ENCODE assay signal across 25 mouse cellular contexts in the genomic region with DNA sequence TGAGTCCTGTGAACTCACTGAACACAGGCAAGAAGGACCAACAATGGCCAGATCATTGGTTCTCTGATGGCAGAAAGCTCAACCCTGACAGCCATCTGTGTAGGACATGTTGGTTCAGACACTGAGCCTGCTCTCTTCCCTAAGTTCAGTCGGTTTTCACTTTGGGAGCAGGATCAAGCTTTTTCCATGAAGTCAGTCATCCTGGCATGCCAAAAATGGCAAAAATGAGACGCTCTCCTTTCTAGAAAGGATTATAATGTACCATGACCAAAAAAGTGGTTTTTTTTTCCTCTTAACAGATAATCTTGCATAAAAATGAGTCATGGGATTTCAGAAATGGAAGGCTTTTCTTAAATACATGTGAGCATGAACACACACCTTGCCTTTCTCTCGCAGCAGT.
DNase-seq lines count a peak whose midpoint lies in the region; ATAC-seq and TF ChIP-seq lines count a peak whose summit lies in the region.
"Had no signal": no experiment of that assay in that cellular context is flagged by ENCODE, and none has a peak within 500 bp of the region (broad histone marks: within the 10 kb centered on the region; RNA-seq: fewer than 3 reads in every experiment).

No protein-coding gene starts in this region.

- peak; percentile 69 for DNase-seq in midbrain, embryonic 11.5 days (ENCODE audit: low spot score, missing footprints)
- no peak for DNase-seq in midbrain, postnatal 0 days (ENCODE audit: low spot score)
- DNase-seq in embryonic facial prominence, embryonic 14.5 days (ENCODE audit: low spot score) = peak; percentile 56
- DNase-seq in right cerebral cortex, adult 2 months (ENCODE audit: low spot score in 2 of 2) = no peak
- no peak for DNase-seq in embryo, embryonic 10 days (ENCODE audit: low spot score)
- DNase-seq: adrenal gland, postnatal 25 days; cerebellum, adult 8-10 months; cerebellum, postnatal 36 days; heart, adult 18-20 months; heart, postnatal 36 days; kidney, adult 8-10 months; lung, postnatal 4 days; retina, postnatal 1 day; thymus, adult 18-20 months; thymus, postnatal 36 days had no signal

- ATAC-seq in intestine, embryonic 15.5 days = no peak
- ATAC-seq in intestine, embryonic 16.5 days = no peak
- ATAC-seq in midbrain, embryonic 11.5 days (ENCODE audit: low FRiP score) = no peak
- no peak for ATAC-seq in midbrain, postnatal 0 days (ENCODE audit: low FRiP score)
- no peak for ATAC-seq in embryonic facial prominence, embryonic 14.5 days (ENCODE audit: low read depth)
- ATAC-seq: midbrain, embryonic 15.5 days had no signal

- WGBS in intestine, embryonic 15.5 days = 71% methylated on average over 3 of the region's 3 CpGs
- WGBS in intestine, embryonic 16.5 days = 82% methylated on average over 3 of the region's 3 CpGs
- WGBS in midbrain, embryonic 11.5 days = 76% methylated on average over 3 of the region's 3 CpGs
- WGBS in midbrain, postnatal 0 days = 45% methylated on average over 3 of the region's 3 CpGs
- 46% methylated on average over 3 of the region's 3 CpGs for WGBS in embryonic facial prominence, embryonic 14.5 days

- no peaks in the 10 kb centered on the region for H3K27me3 ChIP-seq in intestine, embryonic 15.5 days (replicated peaks)
- H3K27me3 ChIP-seq in intestine, embryonic 16.5 days (replicated peaks; ENCODE audit: control insufficient read depth, insufficient read depth, low read length) = no peaks in the 10 kb centered on the region
- H3K27me3 ChIP-seq in midbrain, embryonic 11.5 days (ENCODE audit: control insufficient read depth, insufficient read depth, low read length) = no peaks in the 10 kb centered on the region
- H3K27me3 ChIP-seq in midbrain, postnatal 0 days (ENCODE audit: insufficient read depth, low read length) = no peaks in the 10 kb centered on the region
- H3K27me3 ChIP-seq in embryonic facial prominence, embryonic 14.5 days (replicated peaks; ENCODE audit: control insufficient read depth, insufficient read depth, low read length) = no peaks in the 10 kb centered on the region
- H3K27me3 ChIP-seq: forebrain, embryonic 12.5 days; hindbrain, embryonic 13.5 days; lung, embryonic 15.5 days; midbrain, embryonic 15.5 days; neural tube, embryonic 13.5 days had no signal

- peaks cover 36% of the 10 kb centered on the region for H3K4me1 ChIP-seq in intestine, embryonic 15.5 days (replicated peaks)
- peaks cover 53% of the 10 kb centered on the region for H3K4me1 ChIP-seq in intestine, embryonic 16.5 days (ENCODE audit: control insufficient read depth, insufficient read depth, low read length)
- H3K4me1 ChIP-seq in midbrain, embryonic 11.5 days (ENCODE audit: control insufficient read depth, insufficient read depth, low read length) = no peaks in the 10 kb centered on the region
- H3K4me1 ChIP-seq in midbrain, postnatal 0 days (ENCODE audit: insufficient read depth, low read length) = no peaks in the 10 kb centered on the region
- H3K4me1 ChIP-seq in embryonic facial prominence, embryonic 14.5 days (ENCODE audit: control insufficient read depth, insufficient read depth, low read length) = peaks cover 25% of the 10 kb centered on the region
- H3K4me1 ChIP-seq: forebrain, embryonic 12.5 days; hindbrain, embryonic 13.5 days; midbrain, embryonic 15.5 days had no signal

- no peak overlapping the region for H3K9ac ChIP-seq in intestine, embryonic 15.5 days
- no peak overlapping the region for H3K9ac ChIP-seq in intestine, embryonic 16.5 days (ENCODE audit: low read depth, low read length)
- H3K9ac ChIP-seq in midbrain, embryonic 11.5 days (ENCODE audit: low read length) = no peak overlapping the region
- H3K9ac ChIP-seq in midbrain, postnatal 0 days (replicated peaks; ENCODE audit: low read length, poor library complexity, severe bottlenecking) = no peak overlapping the region
- no peak overlapping the region for H3K9ac ChIP-seq in embryonic facial prominence, embryonic 14.5 days (ENCODE audit: low read depth, low read length)
- H3K9ac ChIP-seq: forebrain, embryonic 12.5 days; hindbrain, embryonic 13.5 days; liver, embryonic 14.5 days; lung, embryonic 15.5 days; midbrain, embryonic 15.5 days; neural tube, embryonic 13.5 days had no signal

- H3K4me3 ChIP-seq in intestine, embryonic 15.5 days (replicated peaks) = no peak overlapping the region
- H3K4me3 ChIP-seq in intestine, embryonic 16.5 days (ENCODE audit: low read length) = no peak overlapping the region
- no peak overlapping the region for H3K4me3 ChIP-seq in midbrain, embryonic 11.5 days (ENCODE audit: low read depth, low read length)
- no peak overlapping the region for H3K4me3 ChIP-seq in midbrain, postnatal 0 days (ENCODE audit: low read depth, low read length)
- H3K4me3 ChIP-seq in embryonic facial prominence, embryonic 14.5 days (ENCODE audit: low read depth, low read length) = no peak overlapping the region
- H3K4me3 ChIP-seq: erythroblast, embryonic 14.5 days; forebrain, embryonic 12.5 days; hindbrain, embryonic 13.5 days; lung, embryonic 15.5 days; midbrain, embryonic 15.5 days; myocyte; neural tube, embryonic 13.5 days had no signal

- 0 out of 2 replicates have a peak overlapping the region, but pooled peaks have one; percentile 13 for H3K27ac ChIP-seq in intestine, embryonic 15.5 days
- H3K27ac ChIP-seq in intestine, embryonic 16.5 days (ENCODE audit: low read length) = no peak overlapping the region
- no peak overlapping the region for H3K27ac ChIP-seq in midbrain, embryonic 11.5 days (ENCODE audit: low read depth, low read length)
- H3K27ac ChIP-seq in midbrain, postnatal 0 days (ENCODE audit: low read depth, low read length) = no peak overlapping the region
- H3K27ac ChIP-seq in embryonic facial prominence, embryonic 14.5 days (replicated peaks; ENCODE audit: low read depth, low read length) = no peak overlapping the region
- H3K27ac ChIP-seq: forebrain, embryonic 12.5 days; hindbrain, embryonic 13.5 days; liver, embryonic 14.5 days; midbrain, embryonic 15.5 days; neural tube, embryonic 13.5 days had no signal

- no peak for TF ChIP-seq CTCF in midbrain, postnatal 0 days (IDR thresholded peaks at IDR 0.05)

- H3K4me2 ChIP-seq in intestine, embryonic 15.5 days (replicated peaks) = no peak overlapping the region
- no peak overlapping the region for H3K4me2 ChIP-seq in intestine, embryonic 16.5 days (ENCODE audit: low read depth, low read length)
- H3K4me2 ChIP-seq in midbrain, embryonic 11.5 days = no peak overlapping the region
- H3K4me2 ChIP-seq in midbrain, postnatal 0 days (ENCODE audit: low read depth, low read length, poor library complexity, severe bottlenecking) = no peak overlapping the region
- no peak overlapping the region for H3K4me2 ChIP-seq in embryonic facial prominence, embryonic 14.5 days (ENCODE audit: low read depth, low read length)
- H3K4me2 ChIP-seq: forebrain, embryonic 12.5 days; hindbrain, embryonic 13.5 days; lung, embryonic 15.5 days; midbrain, embryonic 15.5 days; neural tube, embryonic 13.5 days had no signal

- H3K36me3 ChIP-seq in intestine, embryonic 15.5 days = 0 out of 2 replicates have a peak, but pooled peaks cover 5% of the 10 kb centered on the region
- no peaks in the 10 kb centered on the region; the same call in 1 of the 2 replicates for H3K36me3 ChIP-seq in intestine, embryonic 16.5 days (ENCODE audit: control insufficient read depth, insufficient read depth, low read length)
- no peaks in the 10 kb centered on the region for H3K36me3 ChIP-seq in midbrain, embryonic 11.5 days (ENCODE audit: control insufficient read depth, insufficient read depth, low read length)
- H3K36me3 ChIP-seq in midbrain, postnatal 0 days (ENCODE audit: insufficient read depth, low read length) = peaks cover 12% of the 10 kb centered on the region
- H3K36me3 ChIP-seq in embryonic facial prominence, embryonic 14.5 days (ENCODE audit: control insufficient read depth, insufficient read depth, low read length) = peaks cover 4% of the 10 kb centered on the region; the same call in 1 of the 2 replicates

- no peaks in the 10 kb centered on the region for H3K9me3 ChIP-seq in intestine, embryonic 15.5 days
- H3K9me3 ChIP-seq in intestine, embryonic 16.5 days (ENCODE audit: control insufficient read depth, low read length) = no peaks in the 10 kb centered on the region
- no peaks in the 10 kb centered on the region for H3K9me3 ChIP-seq in midbrain, embryonic 11.5 days (ENCODE audit: control insufficient read depth, low read length)
- no peaks in the 10 kb centered on the region for H3K9me3 ChIP-seq in midbrain, postnatal 0 days (ENCODE audit: low read length)
- no peaks in the 10 kb centered on the region for H3K9me3 ChIP-seq in embryonic facial prominence, embryonic 14.5 days (ENCODE audit: control insufficient read depth, low read length)
- H3K9me3 ChIP-seq: forebrain, embryonic 12.5 days; hindbrain, embryonic 13.5 days; lung, embryonic 15.5 days; midbrain, embryonic 15.5 days; neural tube, embryonic 13.5 days had no signal

Comparison
In these comparisons a context has a peak if more than half of its experiments do, and no peak if none do; other contexts are left out.
1. DNase-seq: peak in midbrain, embryonic 11.5 days (single experiment) and embryonic facial prominence, embryonic 14.5 days (single experiment); none in midbrain, postnatal 0 days (single experiment), right cerebral cortex, adult 2 months (0 of 2) and embryo, embryonic 10 days (single experiment).